Mouse (Mus musculus) cerebellum, postnatal 4 days (tissue): Measurements from ENCODE around the gene Mgat4a.
"Not testable (repeated sequence)": the region's sequence is repeated elsewhere in the genome, so short reads cannot be mapped to it uniquely, and the experiment has no call there.

Source experiments
- DNase-seq, 2 experiments: peaks; one replicate each; pipeline ENCODE4 v3.0.0; 2022; ENCODE audit warnings: low spot score in 2 of 2, mixed read lengths in 1 of 2

Gene Mgat4a

GRCm38 (mm10) chr1:37532533-37532840 lies 8.3 kb downstream of the Mgat4a start:
- no peak for DNase-seq

- DNase-seq, result no peak
Measured at GRCm38 (mm10) chr1:37531654-37532532, 8.9 kb downstream of the Mgat4a start.

- DNase-seq, result no peak
Measured at GRCm38 (mm10) chr1:37530061-37530460, 10.8 kb downstream of the Mgat4a start.

- no peak for DNase-seq
Measured at GRCm38 (mm10) chr1:37526257-37526656, 14.6 kb downstream of the Mgat4a start.

GRCm38 (mm10) chr1:37524669-37525068 lies 16.1 kb downstream of the Mgat4a start:
- no peak for DNase-seq

GRCm38 (mm10) chr1:37524122-37524521 lies 16.7 kb downstream of the Mgat4a start:
- DNase-seq, result not testable (repeated sequence)

- not testable (repeated sequence) for DNase-seq
Measured at GRCm38 (mm10) chr1:37523548-37523947, 17.3 kb downstream of the Mgat4a start.

GRCm38 (mm10) chr1:37522101-37522500 lies 18.7 kb downstream of the Mgat4a start:
- DNase-seq, result no peak

GRCm38 (mm10) chr1:37518791-37519190 lies 22.0 kb downstream of the Mgat4a start:
- DNase-seq, result no peak

GRCm38 (mm10) chr1:37518124-37518720 lies 22.6 kb downstream of the Mgat4a start:
- DNase-seq, result no peak

GRCm38 (mm10) chr1:37512961-37513431 lies 27.8 kb downstream of the Mgat4a start:
- DNase-seq, result peak in 1 of 2 experiments; percentile 45

GRCm38 (mm10) chr1:37512109-37512640 lies 28.6 kb downstream of the Mgat4a start:
- DNase-seq, result peak in 1 of 2 experiments; percentile 61

GRCm38 (mm10) chr1:37510193-37510592 lies 30.6 kb downstream of the Mgat4a start:
- DNase-seq, result no peak

- DNase-seq, result no peak
Measured at GRCm38 (mm10) chr1:37509437-37509836, 31.4 kb downstream of the Mgat4a start.

- DNase-seq, result no peak
Measured at GRCm38 (mm10) chr1:37505348-37505730, 35.5 kb downstream of the Mgat4a start.

GRCm38 (mm10) chr1:37504716-37505347 lies 36.0 kb downstream of the Mgat4a start:
- no peak for DNase-seq

GRCm38 (mm10) chr1:37503656-37504055 lies 37.2 kb downstream of the Mgat4a start:
- no peak for DNase-seq

- no peak for DNase-seq
Measured at GRCm38 (mm10) chr1:37502354-37502753, 38.5 kb downstream of the Mgat4a start.

GRCm38 (mm10) chr1:37500723-37501122 lies 40.1 kb downstream of the Mgat4a start:
- DNase-seq, result no peak

GRCm38 (mm10) chr1:37499395-37499794 lies 41.4 kb downstream of the Mgat4a start:
- DNase-seq, result not testable (repeated sequence)

- DNase-seq, result no peak
Measured at GRCm38 (mm10) chr1:37498911-37499310, 41.9 kb downstream of the Mgat4a start.

- no peak for DNase-seq
Measured at GRCm38 (mm10) chr1:37496591-37497280, 44.1 kb downstream of the Mgat4a start.
